ENCODE assay signal across 30 mouse cellular contexts in the genomic region with DNA sequence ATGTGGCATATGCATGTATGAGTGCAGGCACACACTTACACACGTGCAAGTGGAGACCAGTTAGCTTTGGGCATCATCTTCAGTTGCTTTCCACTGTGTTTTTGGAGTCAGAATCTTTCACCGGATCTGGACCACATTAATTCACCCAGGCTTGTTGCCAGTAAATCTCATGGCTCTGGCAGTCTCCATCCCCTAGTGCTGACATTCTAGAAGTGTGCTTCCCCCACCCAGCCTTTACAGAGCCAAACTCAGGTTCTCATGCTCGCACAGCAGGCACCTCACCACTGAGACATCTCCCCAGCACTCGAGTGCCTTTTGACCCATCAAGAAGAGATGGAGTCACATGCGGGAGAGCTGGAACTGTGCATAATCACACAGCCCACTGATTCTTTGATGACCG. TPM values are rescaled to one million over a fixed set of nuclear protein-coding genes. Genes with fewer than 3 reads are reported as not detected.
A peak's percentile ranks its signal among the peaks of the same experiment; 100 is the strongest.
DNase-seq lines count a peak whose midpoint lies in the region; ATAC-seq and TF ChIP-seq lines count a peak whose summit lies in the region.
"Had no signal": no experiment of that assay in that cellular context is flagged by ENCODE, and none has a peak within 500 bp of the region (broad histone marks: within the 10 kb centered on the region; RNA-seq: fewer than 3 reads in every experiment).

No protein-coding gene starts in this region.

- H3K27ac ChIP-seq in layer of hippocampus, adult 2 months, result peak overlapping the region; percentile 0; the same call in 1 of the 2 replicates
- no peak overlapping the region for H3K27ac ChIP-seq in embryonic facial prominence, embryonic 14.5 days (replicated peaks; ENCODE audit: low read depth, low read length)
- no peak overlapping the region for H3K27ac ChIP-seq in forebrain, embryonic 13.5 days
- H3K27ac ChIP-seq: forebrain, embryonic 12.5 days; heart, embryonic 15.5 days; hindbrain, embryonic 12.5 days; limb, embryonic 12.5 days; lung, embryonic 15.5 days; midbrain, embryonic 10.5 days; midbrain, embryonic 15.5 days; neural tube, embryonic 15.5 days; stomach, embryonic 15.5 days had no signal

- H3K9me3 ChIP-seq in embryonic facial prominence, embryonic 14.5 days (ENCODE audit: control insufficient read depth, low read length), result no peaks in the 10 kb centered on the region
- no peaks in the 10 kb centered on the region for H3K9me3 ChIP-seq in forebrain, embryonic 13.5 days (replicated peaks)
- H3K9me3 ChIP-seq: forebrain, embryonic 12.5 days; heart, embryonic 15.5 days; hindbrain, embryonic 12.5 days; limb, embryonic 12.5 days; lung, embryonic 15.5 days; midbrain, embryonic 10.5 days; midbrain, embryonic 15.5 days; neural tube, embryonic 15.5 days; stomach, embryonic 15.5 days had no signal

- H3K4me1 ChIP-seq in embryonic facial prominence, embryonic 14.5 days (ENCODE audit: control insufficient read depth, insufficient read depth, low read length), result 0 out of 2 replicates have a peak, but pooled peaks cover 5% of the 10 kb centered on the region
- H3K4me1 ChIP-seq in forebrain, embryonic 13.5 days, result no peaks in the 10 kb centered on the region
- H3K4me1 ChIP-seq: forebrain, embryonic 12.5 days; heart, embryonic 15.5 days; hindbrain, embryonic 12.5 days; midbrain, embryonic 10.5 days; midbrain, embryonic 15.5 days; stomach, embryonic 15.5 days had no signal

- no peaks in the 10 kb centered on the region for H3K36me3 ChIP-seq in embryonic facial prominence, embryonic 14.5 days (ENCODE audit: control insufficient read depth, insufficient read depth, low read length)
- H3K36me3 ChIP-seq in forebrain, embryonic 13.5 days (ENCODE audit: poor library complexity, severe bottlenecking), result no peaks in the 10 kb centered on the region
- H3K36me3 ChIP-seq: forebrain, embryonic 12.5 days; G1E; heart, embryonic 15.5 days; hindbrain, embryonic 12.5 days; limb, embryonic 12.5 days; lung, embryonic 15.5 days; midbrain, embryonic 10.5 days; midbrain, embryonic 15.5 days; neural tube, embryonic 15.5 days; stomach, embryonic 15.5 days had no signal

- peak; percentile 49 to 53 for DNase-seq in cerebellum, adult 18-20 months
- no peak for DNase-seq in layer of hippocampus, adult 2 months (ENCODE audit: low spot score in 2 of 2)
- no peak for DNase-seq in layer of hippocampus, adult 9-11 months
- peak; percentile 73 for DNase-seq in cerebellum, adult 9-10 months
- peak; percentile 78 for DNase-seq in embryonic facial prominence, embryonic 14.5 days (ENCODE audit: low spot score)
- DNase-seq in MN1 (ENCODE audit: low spot score), result no peak
- DNase-seq: adrenal gland, postnatal 14 days; gastrocnemius, postnatal 14 days; kidney, adult 11 months; kidney, postnatal 14 days; layer of hippocampus, postnatal 36 days; right cerebral cortex, postnatal 25 days; thymus, postnatal 14 days had no signal

- TF ChIP-seq CTCF in layer of hippocampus, adult 2 months (conservative IDR thresholded peaks at IDR 0.05), result no peak

- H3K4me3 ChIP-seq in layer of hippocampus, adult 2 months, result no peak overlapping the region
- no peak overlapping the region for H3K4me3 ChIP-seq in embryonic facial prominence, embryonic 14.5 days (ENCODE audit: low read depth, low read length)
- H3K4me3 ChIP-seq in forebrain, embryonic 13.5 days, result no peak overlapping the region
- H3K4me3 ChIP-seq: forebrain, embryonic 12.5 days; heart, embryonic 15.5 days; hindbrain, embryonic 12.5 days; limb, embryonic 12.5 days; lung, embryonic 15.5 days; midbrain, embryonic 10.5 days; midbrain, embryonic 15.5 days; neural tube, embryonic 15.5 days; stomach, embryonic 15.5 days had no signal

- no peak overlapping the region for H3K4me2 ChIP-seq in embryonic facial prominence, embryonic 14.5 days (ENCODE audit: low read depth, low read length)
- H3K4me2 ChIP-seq in forebrain, embryonic 13.5 days, result no peak overlapping the region
- H3K4me2 ChIP-seq: forebrain, embryonic 12.5 days; heart, embryonic 15.5 days; hindbrain, embryonic 12.5 days; limb, embryonic 12.5 days; liver, embryonic 11.5 days; lung, embryonic 15.5 days; midbrain, embryonic 15.5 days; neural tube, embryonic 15.5 days; stomach, embryonic 15.5 days had no signal

- ATAC-seq in cerebellum, adult (ENCODE audit: insufficient number of reproducible peaks, low FRiP score, low TSS enrichment), result no peak
- peak; percentile 53; the same call in 1 of the 2 replicates for ATAC-seq in embryonic facial prominence, embryonic 14.5 days (ENCODE audit: low read depth)
- ATAC-seq in forebrain, embryonic 13.5 days, result no peak
- ATAC-seq: inflammation-experienced regulatory T-cells, adult 6 months; midbrain, embryonic 15.5 days; Patski had no signal

- WGBS in embryonic facial prominence, embryonic 14.5 days, result 53% methylated on average over 6 of the region's 6 CpGs
- 73% methylated on average over 6 of the region's 6 CpGs for WGBS in forebrain, embryonic 13.5 days

- H3K27me3 ChIP-seq in embryonic facial prominence, embryonic 14.5 days (replicated peaks; ENCODE audit: control insufficient read depth, insufficient read depth, low read length), result no peaks in the 10 kb centered on the region
- no peaks in the 10 kb centered on the region for H3K27me3 ChIP-seq in forebrain, embryonic 13.5 days
- H3K27me3 ChIP-seq: forebrain, embryonic 12.5 days; heart, embryonic 15.5 days; hindbrain, embryonic 12.5 days; limb, embryonic 12.5 days; lung, embryonic 15.5 days; midbrain, embryonic 15.5 days; neural tube, embryonic 15.5 days; Patski; stomach, embryonic 15.5 days had no signal

- H3K9ac ChIP-seq in embryonic facial prominence, embryonic 14.5 days (ENCODE audit: low read depth, low read length), result no peak overlapping the region
- H3K9ac ChIP-seq in forebrain, embryonic 13.5 days, result no peak overlapping the region
- H3K9ac ChIP-seq: forebrain, embryonic 12.5 days; heart, embryonic 15.5 days; hindbrain, embryonic 12.5 days; limb, embryonic 12.5 days; lung, embryonic 15.5 days; midbrain, embryonic 15.5 days; neural tube, embryonic 15.5 days; stomach, embryonic 15.5 days had no signal

RNA-seq across cellular contexts. Expression of a gene that starts 37.8 kb away (rescaled TPM):
- 10 to 100 TPM; 73.4 to 77.5 TPM for total RNA-seq in layer of hippocampus, adult 2 months (2021)
- 25.1 and 27.3 TPM in 2 replicates for polyA plus RNA-seq in embryonic facial prominence, embryonic 14.5 days (2014; fragmentation: Nextera tagmentation; extraction: Ambion mirVana)
- polyA plus RNA-seq in forebrain, embryonic 13.5 days (2015; fragmentation: Nextera tagmentation; extraction: Ambion mirVana), result 4.1 and 5.2 TPM in 2 replicates
- total RNA-seq: granulocyte monocyte progenitor cell, adult 5-6 weeks; megakaryocyte progenitor cell, adult 5-6 weeks had no signal
- polyA plus RNA-seq: G1E; inflammation-experienced regulatory T-cells, adult 6 months had no signal

Comparison
In these comparisons a context has a peak if more than half of its experiments do, and no peak if none do; other contexts are left out.
1. DNase-seq: peak in cerebellum, adult 18-20 months (2 of 2), cerebellum, adult 9-10 months (single experiment) and embryonic facial prominence, embryonic 14.5 days (single experiment); none in layer of hippocampus, adult 2 months (0 of 2), layer of hippocampus, adult 9-11 months (single experiment) and MN1 (single experiment).